Comparison of ENCODE assay signal across 8 mouse cellular contexts in genomic region chr4:151861471-151861805, GRCm38 (mm10). TPM values are rescaled to one million over a fixed set of nuclear protein-coding genes. Genes with fewer than 3 reads are reported as not detected.
A peak's percentile ranks its signal among the peaks of the same experiment; 100 is the strongest.
DNase-seq lines count a peak whose midpoint lies in the region; ATAC-seq and TF ChIP-seq lines count a peak whose summit lies in the region.

No protein-coding gene starts in this region.

- WGBS in kidney, postnatal 0 days, result under 1% methylated on average over 33 of the region's 58 CpGs
- WGBS in forebrain, embryonic 16.5 days, result under 1% methylated on average over 25 of the region's 58 CpGs
- 0% methylated on average over 43 of the region's 58 CpGs for WGBS in liver, embryonic 16.5 days (ENCODE audit: insufficient replicate concordance)

- no peaks in the 10 kb centered on the region for H3K36me3 ChIP-seq in kidney, postnatal 0 days (ENCODE audit: insufficient read depth, low read length)
- H3K36me3 ChIP-seq in forebrain, embryonic 16.5 days (ENCODE audit: control insufficient read depth, insufficient read depth), result no peaks in the 10 kb centered on the region
- H3K36me3 ChIP-seq in liver, embryonic 16.5 days (ENCODE audit: control insufficient read depth, insufficient read depth), result no peaks in the 10 kb centered on the region

- ATAC-seq in kidney, postnatal 0 days (replicated peaks; ENCODE audit: low FRiP score, low read depth), result no peak
- peak; percentile 6 for ATAC-seq in Patski
- no peak for ATAC-seq in forebrain, embryonic 16.5 days
- ATAC-seq in liver, embryonic 16.5 days (ENCODE audit: low read depth), result no peak

- no peaks in the 10 kb centered on the region for H3K4me1 ChIP-seq in kidney, postnatal 0 days (replicated peaks; ENCODE audit: insufficient read depth, low read length)
- peaks cover 15% of the 10 kb centered on the region for H3K4me1 ChIP-seq in forebrain, embryonic 16.5 days (replicated peaks; ENCODE audit: control insufficient read depth, insufficient read depth, low read length)
- peaks cover 35% of the 10 kb centered on the region for H3K4me1 ChIP-seq in liver, embryonic 16.5 days (ENCODE audit: control insufficient read depth, low read depth, low read length)

- CTCF ChIA-PET in Patski (lab: Charles Lee), result no interaction called here

- H3K27me3 ChIP-seq in kidney, postnatal 0 days (ENCODE audit: insufficient read depth, low read length), result no peaks in the 10 kb centered on the region
- no peaks in the 10 kb centered on the region for H3K27me3 ChIP-seq in Patski
- no peaks in the 10 kb centered on the region for H3K27me3 ChIP-seq in forebrain, embryonic 16.5 days (replicated peaks; ENCODE audit: control insufficient read depth, insufficient read depth, low read length)
- no peaks in the 10 kb centered on the region for H3K27me3 ChIP-seq in liver, embryonic 16.5 days (ENCODE audit: control insufficient read depth, insufficient read depth, low read depth, low read length)

- peak overlapping the region; percentile 94 for H3K9ac ChIP-seq in kidney, postnatal 0 days (ENCODE audit: low read depth, low read length)
- H3K9ac ChIP-seq in forebrain, embryonic 16.5 days (replicated peaks; ENCODE audit: low read depth, low read length), result peak overlapping the region; percentile 80
- peak overlapping the region; percentile 87 for H3K9ac ChIP-seq in liver, embryonic 16.5 days (ENCODE audit: low read depth, low read length)

- TF ChIP-seq CTCF in kidney, postnatal 0 days (IDR thresholded peaks at IDR 0.05; ENCODE audit: low read depth), result no peak
- TF ChIP-seq CTCF in Patski (IDR thresholded peaks at IDR 0.05), result no peak

- peak overlapping the region; percentile 85 for H3K4me3 ChIP-seq in kidney, postnatal 0 days (replicated peaks; ENCODE audit: low read depth, low read length)
- peak overlapping the region; percentile 76 for H3K4me3 ChIP-seq in forebrain, embryonic 16.5 days (replicated peaks; ENCODE audit: low read length)
- H3K4me3 ChIP-seq in liver, embryonic 16.5 days (ENCODE audit: low read depth, low read length), result peak overlapping the region; percentile 84

- DNase-seq in kidney, postnatal 0 days (ENCODE audit: low spot score), result no peak
- no peak for DNase-seq in kidney, adult 11 months
- DNase-seq in Patski (ENCODE audit: low read depth, low spot score), result no peak
- no peak for DNase-seq in cerebellum, adult 8-10 months
- DNase-seq in adrenal gland, postnatal 25 days, result no peak
- DNase-seq in layer of hippocampus, postnatal 36 days, result no peak

- peak overlapping the region; percentile 99 for H3K4me2 ChIP-seq in kidney, postnatal 0 days (ENCODE audit: low read length)
- H3K4me2 ChIP-seq in forebrain, embryonic 16.5 days (ENCODE audit: low read length), result no peak overlapping the region; the same call in 1 of the 2 replicates
- peak overlapping the region; percentile 99 for H3K4me2 ChIP-seq in liver, embryonic 16.5 days (ENCODE audit: low read depth, low read length)

- H3K27ac ChIP-seq in kidney, postnatal 0 days, result peak overlapping the region; percentile 72
- peak overlapping the region; percentile 73 for H3K27ac ChIP-seq in forebrain, embryonic 16.5 days (ENCODE audit: low read length)
- peak overlapping the region; percentile 69 for H3K27ac ChIP-seq in liver, embryonic 16.5 days (ENCODE audit: low read length)

- POLR2A ChIA-PET in Patski (lab: Charles Lee), result no interaction called here

- no peaks in the 10 kb centered on the region for H3K9me3 ChIP-seq in kidney, postnatal 0 days (replicated peaks; ENCODE audit: low read length)
- no peaks in the 10 kb centered on the region for H3K9me3 ChIP-seq in forebrain, embryonic 16.5 days (ENCODE audit: control insufficient read depth, low read length)
- no peaks in the 10 kb centered on the region for H3K9me3 ChIP-seq in liver, embryonic 16.5 days (replicated peaks; ENCODE audit: control insufficient read depth, low read length)

- in situ Hi-C loops in Patski (cut with MboI; ENCODE audit: low pct_unique_long_range_greater_than_20kb), result loop anchor here (10.0 kb wide), 1 partner anchor 63 kb away; no protein-coding TSS in a partner anchor

RNA-seq across cellular contexts. Expression of gene Camta1, which starts 0.2 kb away (rescaled TPM):
- polyA plus RNA-seq in kidney, postnatal 0 days (2015; fragmentation: Nextera tagmentation; extraction: Ambion mirVana), result 115 and 124 TPM in 2 replicates
- 28.0 TPM for polyA plus RNA-seq in Patski (2021)
- 119 and 123 TPM in 2 replicates for polyA plus RNA-seq in forebrain, embryonic 16.5 days (2015; fragmentation: Nextera tagmentation; extraction: Ambion mirVana)
- 25.3 and 26.8 TPM in 2 replicates for polyA plus RNA-seq in liver, embryonic 16.5 days (2015; fragmentation: Nextera tagmentation; extraction: Ambion mirVana)
- total RNA-seq in adrenal gland, postnatal 25 days (2021), result 15.0 and 37.3 TPM in 2 replicates
- total RNA-seq in layer of hippocampus, postnatal 36 days (2021), result 100 to 1,000 TPM; 279 to 294 TPM
